Mouse (Mus musculus) bone marrow macrophage, adult 2 months (primary cell): ENCODE data around the gene Rfx7.

ENCODE experiments used
- CTCF ChIP-seq: IDR thresholded peaks from 2 replicates; pipeline ENCODE4 v1.5.1; 2012; ENCODE audit warnings: low read depth, mild to moderate bottlenecking, low read length, moderate library complexity
- POLR2A ChIP-seq: IDR thresholded peaks from 2 replicates; pipeline ENCODE4 v1.6.1; 2012; ENCODE audit warnings: mild to moderate bottlenecking, low read depth, low read length, borderline replicate concordance

DNA sequence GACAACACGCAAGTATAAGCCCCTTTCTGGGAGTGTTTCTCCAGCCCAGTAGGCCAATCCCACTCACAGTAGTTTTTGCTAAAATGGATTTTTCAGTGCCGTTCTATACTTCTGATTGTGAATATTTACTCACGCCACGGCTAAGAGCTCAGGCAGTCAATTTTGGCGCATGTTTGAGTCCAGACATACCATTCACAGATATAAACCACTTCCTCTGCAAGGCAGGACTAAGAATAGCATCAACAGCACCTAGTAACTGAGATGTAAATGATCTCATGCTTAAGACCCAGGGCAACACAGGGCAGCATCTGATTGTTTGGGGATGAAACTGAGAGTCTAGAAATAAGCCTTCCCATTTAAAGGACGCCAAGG is 39.9 kb upstream of the Rfx7 start, which contains the start of gene Tex9:
- TF ChIP-seq CTCF (no peak), POLR2A (no peak)
